Mouse (Mus musculus) liver, embryonic 14 days (tissue): Measurements from ENCODE around the gene Ndufs8. TPM values are rescaled to one million over a fixed set of nuclear protein-coding genes. Genes with fewer than 3 reads are reported as not detected.

Experiments used
- polyA plus RNA-seq: library from polyadenylated mRNA; depleted of rRNA; stranded (reverse); fragments of >200 nt; gene quantifications from 2 replicates; pipeline ENCODE4 v1.2.3, GENCODE M21; 2012; rRNA removed

The Ndufs8 gene
- 113 and 127 TPM in 2 replicates for polyA plus RNA-seq

GRCm38 (mm10) chr19:3912337-3913204 lies at the start of gene Ndufs8:
Gene Ndufs8, minus strand, starts transcription at chr19:3912774.

GRCm38 (mm10) chr19:3958470-3958869 lies 45.9 kb upstream of the Ndufs8 start, which contains the start of gene Aldh3b3:
Gene Aldh3b3, plus strand, starts transcription at chr19:3958645.

GRCm38 (mm10) chr19:3935032-3935895 lies 22.7 kb upstream of the Ndufs8 start, which contains the start of gene Unc93b1:
Gene Unc93b1, plus strand, starts transcription at chr19:3935186.

DNA sequence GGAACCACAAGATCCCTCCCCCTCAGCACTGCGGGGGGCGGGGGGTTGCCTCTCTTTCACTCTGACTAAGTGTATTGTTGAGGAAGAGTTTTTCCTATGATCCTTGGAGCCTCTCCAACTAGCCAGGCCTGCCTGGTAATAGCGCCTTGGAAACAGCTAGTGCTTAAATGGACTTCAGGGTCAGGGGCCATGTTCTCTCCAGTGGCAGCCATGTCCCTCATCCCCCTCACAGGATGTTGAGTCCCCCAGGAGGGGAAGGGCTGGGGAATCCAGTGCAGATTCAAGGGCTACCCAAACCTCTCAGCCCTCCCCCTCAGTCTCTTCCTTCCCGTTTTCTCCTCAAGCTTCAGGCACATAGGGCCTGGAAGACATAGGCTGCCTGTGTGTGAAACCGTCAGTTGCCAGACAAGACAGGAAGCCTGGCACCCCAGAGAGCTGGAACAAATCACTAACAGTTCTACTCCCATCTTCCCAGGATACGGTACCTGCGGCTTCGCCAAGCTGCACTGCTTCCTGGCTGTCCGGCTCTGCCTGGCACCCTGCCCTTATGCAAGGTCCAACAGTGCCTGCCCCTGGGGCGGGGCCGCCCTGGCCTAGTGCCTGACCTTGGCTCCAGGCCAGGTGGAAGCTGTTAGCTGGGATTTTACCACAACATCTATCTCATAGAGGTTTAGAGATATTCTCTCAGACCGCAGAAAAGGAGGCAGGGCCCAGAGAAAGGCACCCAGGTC lies 16.8 kb upstream of the Ndufs8 start, which contains the start of gene Aldh3b1:
TSS of gene Aldh3b1 (minus strand) at position 598 of the 731 bp plus-strand sequence.

DNA sequence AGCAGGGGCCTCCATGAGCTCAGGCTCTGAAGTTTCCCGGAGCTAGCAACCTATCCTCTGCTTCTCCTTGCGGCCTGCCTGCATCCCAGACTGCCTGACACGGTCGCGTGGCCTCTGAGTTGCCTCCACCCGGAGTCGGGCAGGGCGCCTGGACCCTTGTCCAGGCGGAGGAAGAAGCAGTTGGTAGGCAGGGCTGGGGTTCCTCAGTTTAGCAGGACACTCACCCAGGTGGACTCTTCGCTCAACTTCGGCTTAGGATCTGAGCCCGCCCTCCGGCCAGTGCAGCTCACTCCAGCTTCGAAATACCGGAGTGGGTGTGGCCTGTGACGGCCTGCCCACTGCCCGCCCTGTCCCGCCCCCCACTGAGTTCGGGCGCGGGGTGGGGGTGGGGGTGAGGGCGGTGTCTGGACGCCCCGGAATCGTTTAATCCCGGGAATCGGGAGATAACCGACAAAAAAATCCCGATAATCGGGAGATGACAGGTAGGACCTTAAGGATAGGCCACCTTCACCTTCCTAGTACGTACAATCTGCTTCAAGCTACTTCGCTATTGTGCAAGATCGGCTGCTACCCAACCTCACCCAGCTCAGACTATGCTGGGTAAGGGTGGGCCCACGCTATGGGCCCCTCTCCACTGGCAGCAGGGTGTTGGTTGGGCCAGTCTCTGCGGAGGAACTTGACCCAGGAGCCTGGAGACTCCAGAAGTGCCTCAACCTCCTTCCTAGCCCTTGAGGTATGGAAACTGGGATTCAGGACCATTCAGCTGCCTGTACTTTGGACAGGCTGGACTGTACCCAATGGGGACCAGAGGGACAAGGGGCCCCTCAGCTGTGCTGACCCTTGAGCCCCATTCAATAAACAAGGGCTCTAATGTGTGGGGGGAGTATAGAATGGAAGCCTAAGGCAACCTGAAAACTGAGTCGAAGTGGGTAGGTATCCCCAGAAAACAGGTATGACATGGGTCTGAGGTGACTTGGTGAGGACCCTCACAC lies 5.5 kb downstream of the Ndufs8 start, which contains the start of gene Tcirg1:
TSS of gene Tcirg1 (minus strand) at position 339 of the 992 bp plus-strand sequence.

Other genes with a start within 250 kb of the Ndufs8 start
- 6.0 and 6.8 TPM in 2 replicates for gene Lrp5, start 226.2 kb downstream of the Ndufs8 start, polyA plus RNA-seq
- gene 1810055G02Rik, start 204.5 kb downstream of the Ndufs8 start, polyA plus RNA-seq, result 10.7 and 10.9 TPM in 2 replicates
- 6.2 and 7.1 TPM in 2 replicates for gene Kmt5b, start 145.4 kb downstream of the Ndufs8 start, polyA plus RNA-seq
- 14.7 and 17.5 TPM in 2 replicates for gene Chka, start 61.0 kb downstream of the Ndufs8 start, polyA plus RNA-seq
- 44.9 and 50.6 TPM in 2 replicates for gene Tcirg1, start 5.6 kb downstream of the Ndufs8 start, polyA plus RNA-seq
- 2.7 and 3.6 TPM in 2 replicates for gene Aldh3b1, start 17.0 kb upstream of the Ndufs8 start, polyA plus RNA-seq
- gene Unc93b1, start 22.4 kb upstream of the Ndufs8 start, polyA plus RNA-seq, result 15.5 and 20.9 TPM in 2 replicates
- gene Aldh3b3, start 45.9 kb upstream of the Ndufs8 start, polyA plus RNA-seq, result 0.02 TPM in 1 of 2 replicates, not detected in the other
- 0.29 and 0.64 TPM in 2 replicates for gene Aldh3b2, start 59.6 kb upstream of the Ndufs8 start, polyA plus RNA-seq
- 8.6 and 11.4 TPM in 2 replicates for gene Acy3, start 73.8 kb upstream of the Ndufs8 start, polyA plus RNA-seq
- gene Tbx10, start 80.0 kb upstream of the Ndufs8 start, polyA plus RNA-seq, result 0.29 and 0.55 TPM in 2 replicates
- gene Nudt8, start 87.8 kb upstream of the Ndufs8 start, polyA plus RNA-seq, result 2.0 and 3.6 TPM in 2 replicates
- 0.59 and 0.60 TPM in 2 replicates for gene Gm49405, start 87.9 kb upstream of the Ndufs8 start, polyA plus RNA-seq
- gene Doc2g, start 90.5 kb upstream of the Ndufs8 start, polyA plus RNA-seq, result 1.4 and 1.5 TPM in 2 replicates
- 79.3 and 86.8 TPM in 2 replicates for gene Ndufv1, start 100.0 kb upstream of the Ndufs8 start, polyA plus RNA-seq
- gene Gstp1, start 125.2 kb upstream of the Ndufs8 start, polyA plus RNA-seq, result 225 and 279 TPM in 2 replicates
- 6.6 and 8.4 TPM in 2 replicates for gene Gstp2, start 133.2 kb upstream of the Ndufs8 start, polyA plus RNA-seq
- 54.9 and 71.8 TPM in 2 replicates for gene Gstp3, start 146.8 kb upstream of the Ndufs8 start, polyA plus RNA-seq
- gene Cabp2, start 168.8 kb upstream of the Ndufs8 start, polyA plus RNA-seq, result 0.23 and 0.25 TPM in 2 replicates
- 46.8 and 54.8 TPM in 2 replicates for gene Cdk2ap2, start 184.4 kb upstream of the Ndufs8 start, polyA plus RNA-seq
- 5.4 and 6.1 TPM in 2 replicates for gene Pitpnm1, start 187.2 kb upstream of the Ndufs8 start, polyA plus RNA-seq
- gene Aip, start 213.1 kb upstream of the Ndufs8 start, polyA plus RNA-seq, result 36.6 and 38.9 TPM in 2 replicates
- not detected in 2 replicates for gene Gpr152, start 227.0 kb upstream of the Ndufs8 start, polyA plus RNA-seq
- gene Cabp4, start 231.3 kb upstream of the Ndufs8 start, polyA plus RNA-seq, result 0.08 and 0.10 TPM in 2 replicates
- 50.4 and 60.2 TPM in 2 replicates for gene Coro1b, start 235.8 kb upstream of the Ndufs8 start, polyA plus RNA-seq
- 12.2 and 12.5 TPM in 2 replicates for gene Ptprcap, start 240.8 kb upstream of the Ndufs8 start, polyA plus RNA-seq